Mouse (Mus musculus) MN1 (cell line): ENCODE results near the gene Prom1.

ENCODE experiments used
- DNase-seq: peaks from one replicate; pipeline ENCODE4 v3.0.0-alpha.2; 2016; ENCODE audit warnings: low spot score

Gene Prom1

DNA sequence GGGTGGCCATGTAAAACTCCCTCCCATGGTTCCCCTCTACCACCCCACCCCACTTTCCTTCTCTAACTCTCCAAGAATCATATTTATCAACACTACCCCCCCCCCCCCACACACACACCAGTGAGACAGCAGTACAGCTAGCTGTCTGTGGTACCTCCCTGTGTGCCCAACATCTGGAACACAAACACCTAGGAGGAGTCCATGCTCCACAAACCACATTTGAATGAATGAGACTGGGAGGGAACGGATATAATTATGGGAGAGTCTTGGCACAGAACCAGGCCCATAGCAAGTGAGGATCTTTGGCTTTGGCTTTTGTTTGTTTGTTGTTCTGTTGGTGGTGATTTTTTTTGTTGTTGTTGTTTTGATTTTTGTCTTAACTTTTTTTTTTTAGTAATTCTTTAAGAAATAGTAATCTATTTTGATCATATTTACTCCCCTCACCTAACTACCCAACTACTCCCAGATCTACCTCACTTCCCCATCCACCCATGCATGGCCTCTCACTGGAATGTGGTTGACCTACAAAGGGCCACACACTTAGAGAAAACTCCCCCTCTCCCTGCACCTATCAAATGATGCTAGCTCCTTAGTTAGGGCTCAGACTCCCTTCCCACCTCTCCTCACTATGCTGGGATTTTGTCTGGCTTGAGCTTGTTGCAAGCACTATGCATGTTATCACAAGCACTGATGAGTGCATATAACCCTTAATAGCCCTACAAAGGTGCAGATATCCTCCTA, 124.8 kb downstream of the Prom1 start:
- no peak for DNase-seq

DNA sequence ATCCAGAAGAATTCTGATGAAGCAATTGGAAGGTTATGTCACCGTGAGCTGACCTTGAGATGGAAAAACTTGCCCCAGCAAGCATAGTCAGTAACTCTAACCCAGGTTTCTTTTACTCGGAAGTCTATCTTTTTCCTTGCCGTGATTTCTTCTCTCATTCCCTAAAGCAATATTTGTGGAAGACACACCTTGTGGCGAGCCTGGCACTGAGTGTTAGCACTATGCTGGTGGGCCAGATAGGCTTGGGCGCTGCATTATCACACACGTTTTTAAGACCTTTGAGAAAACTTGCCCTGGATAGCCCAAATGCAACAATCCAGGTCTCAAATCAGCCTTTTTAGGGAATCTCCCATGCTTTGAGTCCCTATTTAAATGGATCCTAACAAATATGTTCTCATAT, 127.7 kb downstream of the Prom1 start:
- no peak for DNase-seq

- no peak for DNase-seq
These were observed 130.7 kb downstream of the Prom1 start for GRCm38 (mm10) chr5:43971156-43971555.

GRCm38 (mm10) chr5:43970532-43970931, 131.3 kb downstream of the Prom1 start:
- DNase-seq: no peak

- no peak for DNase-seq
These were observed 133.2 kb downstream of the Prom1 start for GRCm38 (mm10) chr5:43968634-43969033.

- no peak for DNase-seq
These were observed 140.8 kb downstream of the Prom1 start for GRCm38 (mm10) chr5:43961056-43961455.

GRCm38 (mm10) chr5:43959884-43960440, 141.9 kb downstream of the Prom1 start:
- no peak for DNase-seq

DNA sequence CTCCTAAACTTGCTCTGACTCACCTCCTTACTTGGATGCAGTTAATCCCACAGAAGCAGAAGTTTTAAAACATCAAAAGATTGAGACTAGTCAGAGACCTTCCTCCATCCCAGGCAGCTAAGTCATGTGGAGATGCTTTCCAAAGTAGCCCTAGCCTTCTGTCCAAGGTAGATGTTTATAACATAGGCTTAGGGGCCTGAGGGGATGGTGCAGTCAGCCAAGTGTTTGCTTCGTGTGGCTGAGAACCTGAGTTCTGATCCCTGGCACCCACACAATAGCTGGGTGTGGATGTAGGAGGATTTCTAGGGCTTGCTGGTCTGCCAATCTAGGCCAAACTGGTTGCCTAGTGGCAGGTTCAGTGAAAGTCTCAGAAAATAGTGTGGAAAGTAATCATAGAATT, 148.6 kb downstream of the Prom1 start:
- DNase-seq: no peak

DNA sequence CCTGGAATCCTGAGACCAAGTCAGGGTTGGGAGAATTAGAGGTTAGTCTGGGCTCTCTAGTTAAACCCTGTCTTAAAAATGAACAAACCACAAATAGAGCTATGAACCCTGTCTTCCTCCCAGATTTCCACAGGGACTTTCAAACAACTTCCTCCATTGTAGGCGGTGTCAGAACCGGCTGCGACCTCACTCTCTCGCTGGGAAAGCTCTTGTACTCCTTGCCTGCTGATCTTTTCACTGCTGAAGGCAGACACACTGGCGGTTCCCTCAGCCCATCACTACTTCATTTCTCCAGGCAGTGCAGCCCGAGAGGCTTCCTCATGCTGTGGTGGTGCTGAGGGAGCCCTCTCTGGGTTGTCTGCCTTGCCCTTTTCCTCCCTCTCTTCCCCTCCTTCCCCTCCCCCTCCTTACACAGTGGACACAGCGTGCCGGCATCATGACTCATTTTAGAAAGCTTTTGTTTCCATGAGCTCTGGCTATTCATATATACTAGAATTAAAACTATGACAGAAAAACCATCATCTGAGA, 153.0 kb downstream of the Prom1 start:
- peak; percentile 53 for DNase-seq

GRCm38 (mm10) chr5:43948111-43948743, 153.6 kb downstream of the Prom1 start:
- DNase-seq: peak; percentile 61

GRCm38 (mm10) chr5:43947330-43947977, 154.4 kb downstream of the Prom1 start:
- DNase-seq: peak; percentile 26
